Mouse (Mus musculus) testis, adult 2 months (tissue): ENCODE measurements around the gene Gcnt2.

Experiments
- CTCF ChIP-seq: fragments of 200-500 bp; IDR thresholded peaks from 2 replicates; pipeline ENCODE4 v1.5.1; 2012; ENCODE audit warnings: low read depth, mild to moderate bottlenecking, inconsistent platforms, low read length, moderate library complexity; ENCODE audit not compliant: control insufficient read depth, insufficient read depth, insufficient replicate concordance
- POLR2A ChIP-seq: fragments of 200-500 bp; IDR thresholded peaks from 2 replicates; pipeline ENCODE4 v1.6.1; 2012; ENCODE audit warnings: low read depth, mild to moderate bottlenecking, inconsistent platforms, low read length, moderate library complexity; ENCODE audit not compliant: control insufficient read depth

- TF ChIP-seq CTCF (no peak), POLR2A (no peak)
Measured at GRCm38 (mm10) chr13:40846375-40846774, 13.2 kb upstream of the Gcnt2 start.
